Mouse (Mus musculus): Measurements from ENCODE around the gene Dlgap1. TPM values are rescaled to one million over a fixed set of nuclear protein-coding genes. Genes with fewer than 3 reads are reported as not detected.
"Not testable (repeated sequence)": the region's sequence is repeated elsewhere in the genome, so short reads cannot be mapped to it uniquely, and the experiment has no call there.

Gene Dlgap1
- polyA plus RNA-seq, 1 experiment from 2014 or later = 0.08 TPM

DNA sequence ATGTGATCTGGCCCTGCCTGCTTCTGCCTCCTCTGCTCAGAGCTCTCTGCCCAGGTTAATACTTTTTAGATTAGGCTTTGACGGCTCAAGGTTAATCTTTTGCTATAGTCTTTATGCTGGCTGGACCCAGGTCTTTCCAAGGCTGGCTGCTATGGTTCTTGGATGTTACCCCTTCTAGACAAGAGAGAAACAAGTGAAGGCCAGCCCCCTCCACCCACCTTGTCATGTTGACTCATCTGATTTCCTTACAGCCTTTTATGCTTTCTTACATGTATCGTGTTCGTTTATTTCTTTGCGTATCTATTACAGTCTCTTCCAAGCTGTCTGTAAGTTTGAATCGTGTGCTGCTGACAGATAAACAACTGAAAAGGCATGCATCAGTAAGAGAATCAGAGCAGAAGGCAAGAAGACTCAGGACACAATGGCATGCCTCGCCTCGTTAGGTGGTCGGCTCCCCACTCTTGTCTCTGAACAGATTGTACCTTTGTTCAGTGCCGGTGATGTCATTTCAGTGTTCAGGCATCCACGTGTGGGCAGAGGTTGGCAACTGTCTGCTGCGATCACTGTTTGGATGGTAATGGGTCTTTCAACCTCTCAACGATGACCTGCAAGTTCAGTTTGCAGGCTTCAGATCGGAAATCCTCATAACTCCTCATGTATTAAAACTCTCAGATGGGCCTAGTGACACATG is 618.0 kb downstream of the Dlgap1 start:
- no peak overlapping the region for H3K9ac ChIP-seq
- no peak overlapping the region for H3K27ac ChIP-seq
- no peaks in the 10 kb centered on the region for H3K9me3 ChIP-seq (replicated peaks)
- H3K36me3 ChIP-seq = no peaks in the 10 kb centered on the region
- no peak for ATAC-seq
- no peaks in the 10 kb centered on the region for H3K27me3 ChIP-seq (replicated peaks)
- H3K4me1 ChIP-seq = no peaks in the 10 kb centered on the region
- no peak overlapping the region for H3K4me3 ChIP-seq
- 72% methylated on average over 13 of the region's 13 CpGs for WGBS (ENCODE audit: insufficient replicate concordance)
- H3K4me2 ChIP-seq = no peak overlapping the region

DNA sequence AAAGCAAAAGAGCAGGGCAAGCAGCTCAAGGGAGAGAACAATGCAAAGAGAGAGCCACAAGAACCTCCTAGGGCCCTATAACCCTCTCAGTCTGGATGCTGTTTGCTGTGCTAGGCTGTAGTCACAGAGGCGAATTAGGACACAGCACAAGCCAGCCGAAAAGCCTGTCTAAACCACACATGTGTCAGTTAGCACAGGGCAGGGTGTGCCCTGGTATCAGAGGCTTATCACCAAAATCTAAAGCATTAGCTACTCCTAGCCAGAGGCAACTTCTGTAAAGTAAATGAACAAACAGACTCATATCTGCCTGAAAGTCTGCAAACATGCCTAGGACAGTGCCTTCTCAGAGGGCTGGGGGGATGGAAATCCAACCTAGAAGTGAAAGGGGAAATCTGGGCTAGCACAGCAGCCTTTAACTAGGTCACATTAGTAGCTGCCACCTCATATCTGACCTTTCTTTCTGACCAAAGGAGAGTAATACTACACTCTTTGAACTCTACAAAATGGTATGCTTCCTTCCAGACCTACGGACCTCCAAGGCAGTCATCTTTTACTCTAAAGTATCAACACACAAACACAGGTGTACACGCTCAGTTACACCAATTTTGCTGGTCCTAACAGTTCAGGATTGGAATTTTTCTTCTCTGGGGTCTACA is 619.2 kb downstream of the Dlgap1 start:
- not testable (repeated sequence) for H3K27ac ChIP-seq; H3K27me3 ChIP-seq (replicated peaks); H3K4me3 ChIP-seq; H3K4me2 ChIP-seq; H3K4me1 ChIP-seq; H3K9me3 ChIP-seq (replicated peaks); ATAC-seq; H3K36me3 ChIP-seq; H3K9ac ChIP-seq
- WGBS (ENCODE audit: insufficient replicate concordance) = 59% methylated on average over 2 of the region's 4 CpGs

DNA sequence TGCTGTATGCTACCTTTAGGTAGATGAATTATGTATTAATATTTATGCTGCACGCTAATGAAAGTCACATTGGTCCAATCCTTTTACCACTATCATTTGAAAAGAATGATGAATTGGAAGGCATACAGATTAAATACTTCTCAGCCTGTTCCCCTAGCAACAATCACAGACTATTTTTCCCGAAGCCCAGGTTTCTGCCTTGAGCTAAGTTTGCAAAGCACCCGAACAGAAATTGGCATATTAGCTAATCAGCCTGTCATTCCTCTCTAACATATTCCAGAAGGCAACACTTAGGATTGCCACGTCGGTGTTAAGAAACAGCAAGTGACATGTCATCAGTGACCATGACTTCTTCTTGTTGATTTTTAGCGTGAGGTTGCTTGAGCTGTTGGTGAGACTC is 619.8 kb downstream of the Dlgap1 start:
- 71% methylated on average over 6 of the region's 6 CpGs for WGBS (ENCODE audit: insufficient replicate concordance)

DNA sequence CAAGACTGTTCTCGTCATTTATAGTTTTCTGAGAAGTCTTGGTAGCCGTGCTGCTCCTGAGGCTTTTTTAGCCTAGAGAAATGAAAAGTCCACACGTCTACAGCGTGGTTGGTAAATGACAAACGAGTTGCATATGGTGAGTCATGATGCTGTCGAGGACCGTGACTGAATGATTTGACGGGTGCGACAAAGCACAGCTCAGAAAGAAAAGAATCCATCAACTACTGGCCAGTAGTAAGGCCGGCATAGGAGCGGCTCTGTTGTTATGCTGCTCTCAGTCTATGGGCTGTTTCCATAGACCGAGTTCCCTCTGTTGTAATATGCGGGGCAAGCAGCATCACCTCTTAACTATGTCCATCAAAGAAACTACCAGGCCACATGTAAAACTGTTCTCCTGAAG is 620.3 kb downstream of the Dlgap1 start:
- 68% methylated on average over 13 of the region's 13 CpGs for WGBS (ENCODE audit: insufficient replicate concordance)
- H3K36me3 ChIP-seq = no peaks in the 10 kb centered on the region
- H3K4me2 ChIP-seq = no peak overlapping the region
- H3K27me3 ChIP-seq (replicated peaks) = no peaks in the 10 kb centered on the region
- no peak overlapping the region for H3K4me3 ChIP-seq
- H3K27ac ChIP-seq = no peak overlapping the region
- no peaks in the 10 kb centered on the region for H3K9me3 ChIP-seq (replicated peaks)
- H3K4me1 ChIP-seq = no peaks in the 10 kb centered on the region
- ATAC-seq = no peak
- no peak overlapping the region for H3K9ac ChIP-seq

More for the DNA sequence above, 619.8 kb downstream of the Dlgap1 start:
- H3K27ac ChIP-seq = no peak overlapping the region
- no peak for ATAC-seq
- no peaks in the 10 kb centered on the region for H3K27me3 ChIP-seq (replicated peaks)
- H3K4me2 ChIP-seq = no peak overlapping the region
- no peaks in the 10 kb centered on the region for H3K36me3 ChIP-seq
- no peaks in the 10 kb centered on the region for H3K9me3 ChIP-seq (replicated peaks)
- H3K9ac ChIP-seq = no peak overlapping the region
- H3K4me1 ChIP-seq = no peaks in the 10 kb centered on the region
- H3K4me3 ChIP-seq = no peak overlapping the region

DNA sequence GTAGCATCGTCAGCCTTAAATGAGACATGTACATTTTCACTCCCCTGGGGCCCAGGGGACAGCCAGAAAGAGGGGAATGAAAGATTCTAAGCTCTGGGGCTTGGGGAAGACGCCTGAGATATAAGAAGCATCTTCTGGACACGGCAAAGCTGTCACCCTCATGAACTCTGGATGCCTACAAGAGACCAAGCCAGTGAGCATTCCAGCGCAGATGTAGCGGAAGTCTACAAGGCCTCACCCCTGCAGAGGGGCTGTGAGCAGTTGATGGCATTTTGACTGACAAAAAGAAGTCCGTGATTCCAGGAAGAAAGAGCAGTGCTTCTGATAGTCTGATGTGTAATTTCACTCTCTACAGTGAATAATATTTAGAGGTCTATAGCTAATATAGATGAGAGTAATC is 621.6 kb downstream of the Dlgap1 start:
- no peaks in the 10 kb centered on the region for H3K9me3 ChIP-seq (replicated peaks)
- H3K27me3 ChIP-seq (replicated peaks) = no peaks in the 10 kb centered on the region
- H3K36me3 ChIP-seq = no peaks in the 10 kb centered on the region
- H3K4me2 ChIP-seq = no peak overlapping the region
- WGBS (ENCODE audit: insufficient replicate concordance) = 55% methylated on average over 6 of the region's 6 CpGs
- no peak overlapping the region for H3K9ac ChIP-seq
- ATAC-seq = no peak
- H3K4me1 ChIP-seq = no peaks in the 10 kb centered on the region
- no peak overlapping the region for H3K27ac ChIP-seq
- H3K4me3 ChIP-seq = no peak overlapping the region

DNA sequence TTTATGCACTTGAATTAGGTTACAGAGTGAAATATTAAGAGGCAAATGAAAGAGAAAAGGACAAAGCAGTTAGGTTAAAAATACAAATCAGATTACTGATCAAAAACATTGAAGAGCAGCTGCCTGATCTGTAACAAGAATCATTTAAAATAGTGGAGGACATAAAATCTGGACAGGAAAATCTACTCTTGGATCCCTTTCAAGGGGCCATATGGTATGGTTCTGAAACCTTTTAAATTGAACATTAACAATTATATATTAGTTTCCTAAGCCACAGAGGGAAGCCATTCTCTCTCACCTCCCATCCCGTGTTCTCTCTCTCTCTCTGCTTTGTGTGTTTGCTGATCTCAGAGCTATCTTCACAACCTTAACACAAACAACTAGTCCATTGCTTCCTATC is 625.4 kb downstream of the Dlgap1 start:
- Histone ChIP-seq H3K9ac (no peak overlapping the region), H3K27me3 (replicated peaks) (no peaks in the 10 kb centered on the region), H3K4me2 (no peak overlapping the region), H3K4me1 (no peaks in the 10 kb centered on the region), H3K9me3 (replicated peaks) (no peaks in the 10 kb centered on the region), H3K27ac (no peak overlapping the region), H3K36me3 (no peaks in the 10 kb centered on the region), H3K4me3 (no peak overlapping the region)
- WGBS (ENCODE audit: insufficient replicate concordance) = 50% methylated on average over 1 of the region's 1 CpGs
- no peak for ATAC-seq

DNA sequence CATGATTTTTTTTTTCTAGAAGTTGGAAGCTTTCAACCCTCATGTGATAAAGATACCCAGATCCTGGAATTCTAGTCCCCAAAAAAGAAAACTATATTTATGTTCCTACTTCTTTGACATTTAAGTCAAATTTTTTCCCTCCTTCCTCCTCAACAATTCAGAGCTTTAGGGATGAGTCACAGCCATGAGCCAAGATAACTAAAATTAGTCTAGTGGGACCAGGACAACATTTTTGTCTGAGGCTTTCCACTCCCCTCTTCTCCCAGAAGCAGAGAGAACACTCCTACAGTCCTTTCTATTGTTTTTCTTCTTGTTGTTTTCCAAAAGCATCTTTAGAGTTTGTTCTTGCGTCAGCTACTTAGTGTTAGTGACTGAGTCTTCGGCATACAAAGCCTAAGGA is 627.5 kb downstream of the Dlgap1 start:
- Histone ChIP-seq H3K36me3 (no peaks in the 10 kb centered on the region), H3K9me3 (replicated peaks) (no peaks in the 10 kb centered on the region), H3K4me3 (no peak overlapping the region), H3K27ac (no peak overlapping the region), H3K4me2 (no peak overlapping the region), H3K9ac (no peak overlapping the region), H3K4me1 (no peaks in the 10 kb centered on the region), H3K27me3 (replicated peaks) (no peaks in the 10 kb centered on the region)
- 70% methylated on average over 2 of the region's 2 CpGs for WGBS (ENCODE audit: insufficient replicate concordance)
- ATAC-seq = no peak

DNA sequence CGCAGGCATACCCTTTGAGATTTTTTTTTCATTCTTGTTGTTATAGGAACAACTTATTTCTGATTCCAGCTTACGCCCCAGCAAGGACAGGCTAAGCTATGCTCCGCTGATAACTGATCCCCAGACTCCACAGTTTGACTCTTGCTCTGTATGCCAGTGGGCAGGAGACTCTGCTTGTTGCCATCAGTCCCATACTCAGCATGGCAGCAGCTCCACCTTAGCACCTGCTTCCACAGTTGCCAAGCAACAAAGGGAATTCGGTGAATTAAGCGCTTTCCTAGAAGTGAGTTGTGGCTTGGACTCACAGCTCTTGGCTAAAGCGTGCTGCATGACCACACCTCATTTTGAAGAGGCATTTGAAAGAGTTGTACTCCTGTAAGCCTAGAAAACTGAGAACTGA is 631.6 kb downstream of the Dlgap1 start:
- no peak overlapping the region for H3K9ac ChIP-seq
- no peak overlapping the region for H3K4me3 ChIP-seq
- H3K4me2 ChIP-seq = no peak overlapping the region
- no peaks in the 10 kb centered on the region for H3K27me3 ChIP-seq (replicated peaks)
- H3K9me3 ChIP-seq (replicated peaks) = no peaks in the 10 kb centered on the region
- H3K27ac ChIP-seq = no peak overlapping the region
- no peaks in the 10 kb centered on the region for H3K36me3 ChIP-seq
- WGBS (ENCODE audit: insufficient replicate concordance) = 71% methylated on average over 6 of the region's 6 CpGs
- no peaks in the 10 kb centered on the region for H3K4me1 ChIP-seq
- ATAC-seq = no peak

DNA sequence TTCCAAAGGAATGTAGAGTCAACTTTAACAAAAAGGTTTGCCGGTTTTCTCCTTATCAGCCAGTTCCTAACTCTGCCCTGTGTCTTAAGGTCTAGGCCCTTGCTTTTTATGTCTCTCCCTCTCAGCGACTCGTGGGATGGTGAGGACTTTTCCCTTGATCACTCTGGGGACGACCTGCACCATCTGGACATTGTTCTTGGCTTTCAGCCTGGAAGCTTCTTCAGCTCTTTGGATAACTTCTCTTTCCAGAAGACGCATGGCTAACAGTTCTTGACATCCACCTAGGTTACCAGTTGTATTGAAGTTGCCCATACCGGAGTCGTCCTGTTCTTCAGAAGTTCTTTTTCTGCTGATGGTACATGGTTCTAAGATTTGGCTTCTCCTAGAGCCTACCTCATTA is 633.2 kb downstream of the Dlgap1 start:
- Histone ChIP-seq H3K4me2 (no peak overlapping the region), H3K4me1 (no peaks in the 10 kb centered on the region), H3K36me3 (no peaks in the 10 kb centered on the region), H3K9ac (no peak overlapping the region), H3K27ac (no peak overlapping the region), H3K4me3 (no peak overlapping the region), H3K27me3 (replicated peaks) (no peaks in the 10 kb centered on the region), H3K9me3 (replicated peaks) (no peaks in the 10 kb centered on the region)
- no peak for ATAC-seq
- 69% methylated on average over 7 of the region's 7 CpGs for WGBS (ENCODE audit: insufficient replicate concordance)

DNA sequence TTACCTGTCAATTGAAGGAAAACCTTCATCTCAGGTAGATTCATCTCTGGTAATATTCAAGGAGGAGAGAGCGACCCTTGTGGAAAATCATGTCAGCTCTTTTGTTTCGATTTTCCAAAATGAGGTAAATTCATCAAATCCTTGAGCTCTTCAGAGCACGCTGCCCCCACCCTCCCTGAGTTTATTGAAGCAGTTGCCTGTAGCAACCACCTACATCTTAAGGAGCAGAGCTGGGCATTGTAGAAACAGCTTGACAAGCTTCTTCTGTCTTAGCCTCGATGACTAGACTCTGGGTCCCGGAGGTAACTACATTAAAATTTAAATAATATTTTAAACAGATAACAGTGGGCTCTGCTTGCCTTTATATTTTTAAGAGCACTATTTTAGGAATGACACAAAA is 636.8 kb downstream of the Dlgap1 start:
- Histone ChIP-seq H3K9ac (no peak overlapping the region), H3K4me3 (no peak overlapping the region), H3K27ac (no peak overlapping the region), H3K9me3 (replicated peaks) (no peaks in the 10 kb centered on the region), H3K4me1 (no peaks in the 10 kb centered on the region), H3K36me3 (no peaks in the 10 kb centered on the region), H3K4me2 (no peak overlapping the region), H3K27me3 (replicated peaks) (no peaks in the 10 kb centered on the region)
- no peak for ATAC-seq
- 63% methylated on average over 5 of the region's 5 CpGs for WGBS (ENCODE audit: insufficient replicate concordance)

DNA sequence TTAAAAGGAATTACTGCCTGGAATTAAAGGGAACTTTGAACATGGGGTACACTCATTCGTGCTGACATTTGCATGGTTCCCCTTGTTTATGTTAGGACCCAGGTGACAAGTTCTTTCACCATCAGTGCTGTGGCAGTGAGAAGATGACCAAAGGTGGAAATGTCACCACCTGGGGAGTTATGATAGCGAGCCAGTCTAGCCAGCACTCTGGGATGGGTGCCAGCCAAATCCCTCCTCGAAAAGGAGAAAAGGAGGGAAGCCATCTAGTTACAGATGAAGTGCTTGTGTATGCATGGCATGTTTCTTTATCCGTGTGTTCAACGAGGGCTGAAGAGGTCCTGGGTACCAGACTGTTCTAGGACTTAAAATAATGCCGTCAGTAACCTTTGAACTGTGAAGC is 643.3 kb downstream of the Dlgap1 start:
- Histone ChIP-seq H3K27ac (no peak overlapping the region), H3K4me3 (no peak overlapping the region), H3K4me2 (no peak overlapping the region), H3K9me3 (replicated peaks) (no peaks in the 10 kb centered on the region), H3K9ac (no peak overlapping the region), H3K4me1 (no peaks in the 10 kb centered on the region), H3K36me3 (no peaks in the 10 kb centered on the region), H3K27me3 (replicated peaks) (no peaks in the 10 kb centered on the region)
- 61% methylated on average over 6 of the region's 6 CpGs for WGBS (ENCODE audit: insufficient replicate concordance)
- no peak for ATAC-seq

DNA sequence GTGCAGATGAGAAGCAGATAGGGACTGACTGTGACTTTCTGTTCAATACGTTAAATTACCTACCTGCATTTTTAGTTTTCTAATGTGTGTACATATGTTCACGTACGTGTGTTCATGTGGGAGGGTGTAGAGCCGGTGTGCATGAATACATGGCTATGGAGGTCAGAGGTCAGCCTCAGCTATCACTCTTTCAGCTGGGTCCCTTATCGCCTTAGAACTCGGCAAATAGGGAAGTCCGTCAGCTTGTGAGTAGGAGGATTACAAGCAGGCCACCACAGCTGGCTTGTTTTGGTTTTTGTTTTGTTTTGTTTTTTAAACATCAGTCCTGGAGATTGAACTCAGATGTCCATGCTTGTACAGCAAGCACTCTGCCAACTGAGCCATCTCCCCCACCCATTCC is 645.0 kb downstream of the Dlgap1 start:
- no peak overlapping the region for H3K4me3 ChIP-seq
- no peak overlapping the region for H3K4me2 ChIP-seq
- H3K36me3 ChIP-seq = no peaks in the 10 kb centered on the region
- H3K9me3 ChIP-seq (replicated peaks) = no peaks in the 10 kb centered on the region
- H3K9ac ChIP-seq = no peak overlapping the region
- no peaks in the 10 kb centered on the region for H3K4me1 ChIP-seq
- no peaks in the 10 kb centered on the region for H3K27me3 ChIP-seq (replicated peaks)
- WGBS (ENCODE audit: insufficient replicate concordance) = 74% methylated on average over 7 of the region's 7 CpGs
- ATAC-seq = no peak
- H3K27ac ChIP-seq = no peak overlapping the region
